Mouse (Mus musculus) liver, adult (tissue): ENCODE data around the gene Unc13d.

Experiments
- GATA4 ChIP-seq: IDR thresholded peaks from 2 replicates; pipeline ENCODE4 v1.6.1; 2014; ENCODE audit warnings: mild to moderate bottlenecking, low read length; ENCODE audit not compliant: insufficient replicate concordance

The Unc13d gene

DNA sequence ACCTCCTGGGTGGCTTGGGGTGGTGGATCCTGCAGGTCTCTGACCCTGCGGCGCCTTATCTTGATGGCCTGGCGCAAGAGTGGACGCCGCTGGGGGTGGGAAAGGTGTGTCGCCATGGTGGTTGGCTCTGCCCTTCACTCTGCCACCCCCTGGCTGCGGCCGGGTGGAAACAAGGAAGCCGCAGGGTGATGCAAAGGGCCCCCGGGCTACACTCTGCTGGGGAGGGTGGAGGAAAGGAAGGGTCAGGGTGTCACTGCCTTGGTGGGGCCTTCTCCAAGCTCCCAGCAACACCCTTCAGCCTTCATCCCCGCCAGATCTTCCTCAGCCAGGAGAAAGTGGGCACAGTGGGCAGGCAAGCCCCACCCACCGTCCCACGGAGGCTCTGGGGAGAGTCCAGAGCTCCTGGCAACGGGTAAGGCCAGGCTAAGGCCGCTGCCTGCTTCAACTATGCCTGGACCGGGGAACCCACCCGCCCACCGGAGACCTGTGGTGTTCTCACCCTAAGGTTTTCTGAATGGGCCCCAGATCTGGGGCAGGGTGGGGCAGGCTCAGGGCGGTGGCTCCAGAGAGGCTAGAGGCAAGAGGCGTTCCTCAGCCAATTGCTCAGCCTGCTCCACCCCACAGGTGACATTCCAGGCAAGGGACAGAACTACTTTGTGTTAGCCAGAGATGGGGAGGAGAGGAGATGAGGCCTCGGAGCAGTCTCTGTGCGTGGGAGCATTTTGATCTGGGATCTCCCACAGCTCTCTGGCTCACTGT, at the start of gene Unc13d:
TSS of gene Unc13d (minus strand) at position 516 of the 759 bp plus-strand sequence.
- no peak; the same call in 1 of the 2 replicates for TF ChIP-seq GATA4

DNA sequence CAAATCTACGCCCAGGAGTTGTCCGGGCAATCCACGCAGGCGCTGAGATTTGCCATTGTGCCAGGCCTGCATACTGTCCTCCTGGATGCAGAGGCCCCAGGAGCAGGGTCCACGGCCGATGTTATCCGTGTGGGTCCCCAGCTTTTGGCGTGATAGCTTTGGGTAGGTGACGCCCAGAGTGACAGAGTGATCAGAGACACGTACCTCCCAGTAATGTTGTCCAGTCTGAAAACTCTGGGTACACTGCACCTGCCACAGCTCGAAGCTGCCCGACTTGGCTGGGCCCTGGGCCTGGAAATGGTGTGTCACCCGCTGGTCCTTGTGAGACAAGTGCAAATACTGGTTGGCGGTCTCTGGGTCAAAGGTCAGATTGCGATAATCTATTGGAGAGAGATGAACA, 48.5 kb upstream of the Unc13d start:
- no peak for TF ChIP-seq GATA4

DNA sequence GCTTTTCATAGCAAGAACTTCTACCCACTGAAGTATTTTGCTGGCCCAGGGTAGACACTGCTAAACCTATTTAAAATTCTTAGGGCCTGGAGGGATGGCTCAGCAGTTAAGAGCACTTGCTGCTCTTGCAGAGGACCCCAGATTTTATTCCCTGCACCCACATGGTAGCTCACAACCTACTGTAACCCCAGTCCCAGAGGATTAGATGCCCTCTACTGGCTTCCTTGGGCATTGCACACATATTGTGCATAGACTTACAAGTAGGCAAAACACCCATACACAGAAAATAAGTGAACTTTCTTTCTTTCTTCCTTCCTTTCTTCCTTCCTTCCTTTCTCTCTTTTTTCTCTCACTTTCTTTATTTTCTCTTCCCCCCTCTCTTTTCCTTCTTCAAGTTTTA, 40.1 kb upstream of the Unc13d start:
- no peak for TF ChIP-seq GATA4

DNA sequence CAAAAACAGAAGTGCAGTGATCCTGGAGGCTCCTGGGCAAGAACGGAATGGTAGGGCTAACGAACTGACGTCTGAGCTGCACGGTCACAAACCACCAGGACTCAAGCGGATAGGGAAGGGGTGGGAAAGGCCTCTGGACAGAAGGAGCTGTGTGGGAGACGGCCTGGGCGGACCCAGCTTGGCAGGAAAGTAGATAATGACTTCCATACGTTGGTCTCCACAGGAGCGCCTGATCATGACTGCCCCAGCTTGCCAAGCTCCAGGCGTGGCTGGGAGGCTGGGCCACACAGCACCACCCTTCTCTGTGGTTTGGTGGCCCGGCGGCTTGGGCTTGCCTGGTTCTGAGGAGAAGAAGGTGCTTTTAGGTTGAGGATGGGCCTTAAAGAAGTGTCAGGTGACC, 39.5 kb upstream of the Unc13d start:
- TF ChIP-seq GATA4: no peak

DNA sequence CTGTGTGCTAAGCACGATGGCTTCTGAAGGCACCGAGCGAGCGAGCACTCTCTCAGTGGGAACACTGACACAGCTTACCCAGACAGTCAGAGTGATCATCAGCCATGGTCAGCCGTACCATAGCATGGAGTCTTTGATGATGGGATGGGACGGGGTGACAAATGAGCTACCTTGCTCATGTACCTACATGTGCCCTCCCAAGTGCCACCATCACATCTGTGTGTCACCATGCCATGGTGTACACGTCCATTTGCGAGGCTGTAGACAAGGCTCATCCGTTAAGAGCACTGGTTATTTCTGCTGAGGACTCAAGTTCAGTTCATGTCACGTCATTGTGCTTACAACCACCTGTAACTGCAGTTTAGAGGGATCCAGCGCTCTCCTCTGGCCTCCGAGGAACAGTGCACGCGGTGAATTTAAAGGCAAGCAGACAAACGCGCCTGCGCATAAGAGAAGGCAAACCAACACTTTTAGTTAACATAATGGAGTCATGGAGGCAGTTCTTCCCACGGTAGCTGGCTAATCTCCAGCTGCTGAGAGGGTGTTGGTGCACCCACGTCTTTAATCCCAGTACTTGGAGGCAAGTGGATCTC, 33.9 kb upstream of the Unc13d start:
- no peak for TF ChIP-seq GATA4

DNA sequence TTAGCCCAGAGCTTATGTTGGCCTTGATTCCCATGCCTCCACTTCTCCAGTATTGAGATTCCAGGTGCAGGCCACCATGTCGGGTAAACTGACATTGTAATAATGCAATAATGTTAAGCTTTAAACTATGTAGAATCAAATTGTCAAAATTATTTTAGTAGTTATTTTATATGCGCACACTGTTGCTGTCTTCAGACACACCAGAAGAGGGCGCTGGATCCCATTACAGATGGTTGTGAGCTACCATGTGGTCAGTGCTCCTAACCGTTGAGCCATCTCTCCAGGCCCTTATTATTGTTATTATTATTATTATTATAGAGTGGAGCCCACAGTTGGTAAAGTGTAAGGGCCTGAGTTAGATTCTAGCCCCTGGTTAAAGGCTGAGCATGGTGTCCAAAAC, 33.3 kb upstream of the Unc13d start:
- no peak for TF ChIP-seq GATA4

DNA sequence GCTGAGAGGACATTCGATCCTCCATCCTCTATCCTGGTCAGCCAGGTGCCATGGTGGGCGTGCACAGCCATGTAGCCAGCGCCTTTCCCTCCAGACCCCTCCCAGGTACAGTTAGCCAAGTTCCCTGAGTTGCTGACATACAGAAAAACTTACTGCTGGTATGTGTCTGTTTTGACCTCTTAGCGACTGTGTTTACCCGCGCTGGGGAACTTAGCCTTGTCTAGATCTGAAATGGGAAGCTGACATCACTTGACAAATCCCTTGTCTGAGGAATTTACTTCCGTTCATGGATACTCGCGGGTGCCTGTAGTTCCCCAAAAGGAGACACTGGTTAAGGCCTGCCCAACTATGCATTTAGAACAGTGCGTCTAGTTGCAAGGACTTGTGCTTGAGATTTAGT, 32.8 kb upstream of the Unc13d start:
- no peak for TF ChIP-seq GATA4

GRCm38 (mm10) chr11:116110131-116110530, 32.4 kb upstream of the Unc13d start:
- TF ChIP-seq GATA4: peak; percentile 6; the same call in 1 of the 2 replicates

DNA sequence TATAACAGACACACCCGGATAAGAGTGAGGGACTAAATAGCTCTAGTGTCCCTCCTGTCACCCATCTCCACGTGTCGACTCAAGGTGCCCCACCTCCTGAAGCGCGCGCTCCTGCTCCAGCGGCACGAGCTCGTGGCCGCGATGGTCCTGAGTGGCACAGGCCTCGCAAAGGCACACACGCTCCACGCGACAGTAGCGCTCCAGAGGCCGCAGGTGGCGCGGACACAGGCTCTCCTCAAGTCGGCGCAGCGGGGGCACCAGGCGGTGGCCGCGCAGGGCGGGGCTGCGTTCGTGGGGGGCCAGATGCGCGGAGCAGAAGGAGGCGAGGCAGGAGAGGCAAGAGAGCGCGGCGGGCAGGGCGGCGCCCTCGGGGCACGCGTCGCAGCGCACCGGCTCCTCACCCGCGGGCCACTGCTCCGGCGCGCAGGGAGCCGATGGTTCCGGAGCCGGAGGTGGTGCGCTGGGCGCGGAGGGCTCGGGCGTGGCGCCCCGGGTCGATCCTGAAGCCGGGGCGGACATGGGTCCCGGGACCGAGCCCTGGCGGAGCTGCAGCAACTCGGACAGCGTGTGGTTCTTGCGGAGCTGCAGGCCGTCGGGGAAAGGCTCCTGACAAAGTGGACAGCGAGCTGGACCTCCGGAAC, 31.8 kb upstream of the Unc13d start:
- no peak for TF ChIP-seq GATA4

- TF ChIP-seq GATA4: no peak
Measured at GRCm38 (mm10) chr11:116108464-116109137, 30.8 kb upstream of the Unc13d start.

- no peak for TF ChIP-seq GATA4
Measured at GRCm38 (mm10) chr11:116107777-116108285, 30.1 kb upstream of the Unc13d start.

GRCm38 (mm10) chr11:116106963-116107776, 29.4 kb upstream of the Unc13d start:
- no peak for TF ChIP-seq GATA4

- no peak for TF ChIP-seq GATA4
Measured at GRCm38 (mm10) chr11:116106154-116106962, 28.6 kb upstream of the Unc13d start.

DNA sequence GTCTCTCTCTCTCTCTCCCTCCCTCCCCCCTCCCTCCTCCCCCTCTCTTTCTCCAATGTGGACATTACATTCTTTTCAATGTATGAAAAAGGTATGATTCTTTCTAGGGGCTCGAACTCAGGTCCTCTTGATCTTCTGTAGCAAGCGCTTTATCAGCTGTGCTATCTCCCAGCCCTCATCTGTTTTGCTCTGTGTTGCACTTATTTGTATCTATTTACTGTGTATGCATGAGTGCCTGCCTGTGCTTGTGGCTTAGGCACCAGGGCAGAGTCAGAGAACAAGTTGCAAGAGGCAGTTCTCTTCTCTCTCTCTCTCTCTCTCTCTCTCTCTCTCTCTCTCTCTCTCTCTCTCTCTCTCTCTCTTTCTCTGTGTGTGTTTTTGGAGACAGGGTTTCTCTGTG, 27.3 kb upstream of the Unc13d start:
- TF ChIP-seq GATA4: no peak

DNA sequence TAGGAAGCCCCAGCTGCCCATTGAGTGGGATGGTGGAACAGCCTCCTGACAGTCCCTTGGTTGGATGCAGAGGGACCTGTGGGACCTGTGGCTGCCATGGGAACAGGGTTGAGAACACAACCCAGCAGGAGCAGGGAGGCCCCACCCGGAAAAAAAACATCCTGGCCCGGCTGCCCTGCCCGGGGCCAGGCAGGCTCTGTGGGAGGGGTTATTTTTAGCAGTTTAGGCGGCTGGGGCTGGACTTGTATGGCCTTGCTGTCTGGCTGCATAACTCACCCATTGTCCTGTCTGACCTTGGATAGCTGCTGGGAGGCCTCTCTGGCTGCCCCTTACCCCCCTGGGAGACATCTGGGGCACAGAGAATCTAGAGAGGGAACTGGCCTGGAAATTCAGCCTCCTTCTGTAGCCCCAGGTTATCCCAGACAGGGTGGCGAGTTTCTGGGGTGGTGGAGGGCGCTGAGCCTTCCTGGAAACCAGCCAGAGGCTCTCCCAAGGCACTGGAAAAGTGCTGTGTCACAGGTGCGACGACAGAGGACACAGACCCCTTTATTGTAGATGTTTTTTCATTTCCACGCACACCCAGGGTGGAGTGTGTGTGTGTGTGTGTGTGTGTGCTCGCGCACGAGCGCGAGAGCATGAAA, 26.4 kb upstream of the Unc13d start:
- no peak; the same call in 1 of the 2 replicates for TF ChIP-seq GATA4
